Mouse (Mus musculus): ENCODE results near the gene Atxn1.

DNA sequence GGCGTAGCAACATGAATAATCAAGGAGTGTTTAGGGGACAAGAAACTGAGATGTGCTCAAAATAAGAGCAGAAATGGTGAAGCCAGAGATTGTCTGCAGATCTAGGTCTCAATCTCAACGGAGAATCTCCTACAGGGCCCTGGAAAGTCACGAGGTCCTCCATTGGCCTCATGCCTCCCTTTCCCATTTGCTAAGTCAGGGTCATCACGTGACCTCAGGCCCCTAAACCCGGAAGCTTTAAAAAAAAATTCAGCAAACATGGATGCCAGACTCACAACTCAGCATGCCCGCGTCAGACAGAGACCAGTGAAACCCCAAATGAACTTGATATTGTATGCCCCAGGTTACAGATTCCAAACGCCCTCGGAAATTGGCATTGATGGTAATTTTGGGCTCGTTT is 302.0 kb downstream of the Atxn1 start:
- TF ChIP-seq POLR2A (IDR thresholded peaks at IDR 0.05; ENCODE audit: low read depth, low read length) (no peak), CTCF (IDR thresholded peaks at IDR 0.05; ENCODE audit: extremely low read depth, insufficient read length, insufficient replicate concordance, low read depth, low read length) (no peak)
